8 mouse cellular contexts compared by ENCODE assay signal in genomic region chr14:55592226-55592625, GRCm38 (mm10). TPM values are rescaled to one million over a fixed set of nuclear protein-coding genes. Genes with fewer than 3 reads are reported as not detected.
DNase-seq lines count a peak whose midpoint lies in the region; ATAC-seq and TF ChIP-seq lines count a peak whose summit lies in the region.

No protein-coding gene starts in this region.

- peaks cover 42% of the 10 kb centered on the region for H3K36me3 ChIP-seq in lung, embryonic 14.5 days (ENCODE audit: insufficient read depth)
- H3K36me3 ChIP-seq in hindbrain, postnatal 0 days (ENCODE audit: insufficient read depth, low read length), result peaks cover 30% of the 10 kb centered on the region
- peaks cover 34% of the 10 kb centered on the region for H3K36me3 ChIP-seq in midbrain, embryonic 12.5 days

- 2% methylated on average over 16 of the region's 16 CpGs for WGBS in lung, embryonic 14.5 days
- WGBS in hindbrain, postnatal 0 days, result 7% methylated on average over 16 of the region's 16 CpGs
- 7% methylated on average over 16 of the region's 16 CpGs for WGBS in midbrain, embryonic 12.5 days

- H3K27me3 ChIP-seq in lung, embryonic 14.5 days (ENCODE audit: insufficient read depth, low read length), result no peaks in the 10 kb centered on the region
- no peaks in the 10 kb centered on the region for H3K27me3 ChIP-seq in hindbrain, postnatal 0 days (ENCODE audit: insufficient read depth, low read length)
- H3K27me3 ChIP-seq in midbrain, embryonic 12.5 days, result no peaks in the 10 kb centered on the region

- no peak for TF ChIP-seq CTCF in lung, embryonic 14.5 days (IDR thresholded peaks at IDR 0.05; ENCODE audit: low read depth)
- TF ChIP-seq CTCF in cortical plate, adult 2 months (IDR thresholded peaks at IDR 0.05; ENCODE audit: extremely low read depth, insufficient read depth, low read length), result no peak
- TF ChIP-seq CTCF in hindbrain, postnatal 0 days (IDR thresholded peaks at IDR 0.05; ENCODE audit: low read depth), result no peak

- peak; percentile 17 for DNase-seq in lung, embryonic 14.5 days
- no peak for DNase-seq in lung, postnatal 14 days
- DNase-seq in hindbrain, postnatal 0 days (ENCODE audit: low spot score), result no peak
- no peak for DNase-seq in urinary bladder, postnatal 4 days (ENCODE audit: low spot score in 2 of 2)
- DNase-seq in yolk sac, embryonic 10.5 days (ENCODE audit: low spot score), result no peak
- no peak for DNase-seq in ovary, postnatal 36 days (ENCODE audit: low spot score)

- H3K4me3 ChIP-seq in lung, embryonic 14.5 days (ENCODE audit: low read depth, low read length), result peak overlapping the region; percentile 88
- H3K4me3 ChIP-seq in cortical plate, adult 2 months (ENCODE audit: insufficient read depth, low read length), result peak overlapping the region; percentile 72
- peak overlapping the region; percentile 79 for H3K4me3 ChIP-seq in hindbrain, postnatal 0 days (ENCODE audit: low read length)
- H3K4me3 ChIP-seq in midbrain, embryonic 12.5 days, result peak overlapping the region; percentile 87

- no peaks in the 10 kb centered on the region for H3K9me3 ChIP-seq in lung, embryonic 14.5 days (ENCODE audit: low read depth, low read length)
- no peaks in the 10 kb centered on the region for H3K9me3 ChIP-seq in hindbrain, postnatal 0 days (ENCODE audit: low read length)
- no peaks in the 10 kb centered on the region for H3K9me3 ChIP-seq in midbrain, embryonic 12.5 days

- no peak for ATAC-seq in lung, embryonic 14.5 days (ENCODE audit: insufficient read depth)
- ATAC-seq in hindbrain, postnatal 0 days, result no peak
- no peak for ATAC-seq in midbrain, embryonic 12.5 days (ENCODE audit: low FRiP score, low read depth)

- peaks cover 6% of the 10 kb centered on the region; the same call in 1 of the 2 replicates for H3K4me1 ChIP-seq in lung, embryonic 14.5 days (ENCODE audit: insufficient read depth)
- no peaks in the 10 kb centered on the region; the same call in 1 of the 2 replicates for H3K4me1 ChIP-seq in cortical plate, adult 2 months (ENCODE audit: control insufficient read depth, insufficient read depth, low read length)
- H3K4me1 ChIP-seq in hindbrain, postnatal 0 days (ENCODE audit: insufficient read depth, low read length), result peaks cover 20% of the 10 kb centered on the region
- peaks cover 28% of the 10 kb centered on the region for H3K4me1 ChIP-seq in midbrain, embryonic 12.5 days

- peak overlapping the region; percentile 94; the same call in 1 of the 2 replicates for H3K27ac ChIP-seq in lung, embryonic 14.5 days (ENCODE audit: low read depth)
- no peak overlapping the region for H3K27ac ChIP-seq in cortical plate, adult 2 months (ENCODE audit: insufficient read depth, low read length)
- peak overlapping the region; percentile 96 for H3K27ac ChIP-seq in hindbrain, postnatal 0 days
- peak overlapping the region; percentile 92; the same call in 1 of the 2 replicates for H3K27ac ChIP-seq in midbrain, embryonic 12.5 days (replicated peaks)

- no peak for TF ChIP-seq POLR2A in cortical plate, adult 2 months (IDR thresholded peaks at IDR 0.05; ENCODE audit: extremely low read depth, insufficient read depth, low read length)

- H3K9ac ChIP-seq in lung, embryonic 14.5 days, result peak overlapping the region; percentile 79
- peak overlapping the region; percentile 72 for H3K9ac ChIP-seq in hindbrain, postnatal 0 days (replicated peaks; ENCODE audit: low read length)
- peak overlapping the region; percentile 90 for H3K9ac ChIP-seq in midbrain, embryonic 12.5 days (replicated peaks)

- H3K4me2 ChIP-seq in lung, embryonic 14.5 days, result peak overlapping the region; percentile 94
- H3K4me2 ChIP-seq in hindbrain, postnatal 0 days (ENCODE audit: low read depth, low read length), result peak overlapping the region; percentile 90
- H3K4me2 ChIP-seq in midbrain, embryonic 12.5 days (replicated peaks), result peak overlapping the region; percentile 79

RNA-seq across cellular contexts. Expression of gene Rnf31, which starts 0.7 kb away (rescaled TPM):
- polyA plus RNA-seq in lung, embryonic 14.5 days (2014; fragmentation: Nextera tagmentation; extraction: Ambion mirVana), result 14.4 and 16.9 TPM in 2 replicates
- 22.5 and 24.7 TPM in 2 replicates for polyA plus RNA-seq in cortical plate, adult 2 months (2012; rRNA removed)
- total RNA-seq in hindbrain, postnatal 0 days (2014; rRNA removed), result 23.6 and 25.5 TPM in 2 replicates
- polyA plus RNA-seq in hindbrain, postnatal 0 days (2015; fragmentation: Nextera tagmentation; extraction: Ambion mirVana), result 21.0 and 21.2 TPM in 2 replicates
- 20.0 and 20.5 TPM in 2 replicates for polyA plus RNA-seq in midbrain, embryonic 12.5 days (2016; fragmentation: Nextera tagmentation; extraction: Ambion mirVana)

RNA-seq across cellular contexts. Expression of gene Psme2, which starts 1.3 kb away (rescaled TPM):
- polyA plus RNA-seq in lung, embryonic 14.5 days (2014; fragmentation: Nextera tagmentation; extraction: Ambion mirVana), result 228 and 242 TPM in 2 replicates
- polyA plus RNA-seq in cortical plate, adult 2 months (2012; rRNA removed), result 37.3 and 44.5 TPM in 2 replicates
- 51.9 and 57.6 TPM in 2 replicates for total RNA-seq in hindbrain, postnatal 0 days (2014; rRNA removed)
- polyA plus RNA-seq in hindbrain, postnatal 0 days (2015; fragmentation: Nextera tagmentation; extraction: Ambion mirVana), result 163 and 208 TPM in 2 replicates
- 192 and 215 TPM in 2 replicates for polyA plus RNA-seq in midbrain, embryonic 12.5 days (2016; fragmentation: Nextera tagmentation; extraction: Ambion mirVana)

RNA-seq across cellular contexts. Expression of gene Emc9, which starts 7.1 kb away (rescaled TPM):
- polyA plus RNA-seq in lung, embryonic 14.5 days (2014; fragmentation: Nextera tagmentation; extraction: Ambion mirVana), result 2.1 and 2.4 TPM in 2 replicates
- polyA plus RNA-seq in cortical plate, adult 2 months (2012; rRNA removed), result 51.9 and 55.3 TPM in 2 replicates
- 26.6 and 51.6 TPM in 2 replicates for total RNA-seq in hindbrain, postnatal 0 days (2014; rRNA removed)
- polyA plus RNA-seq in hindbrain, postnatal 0 days (2015; fragmentation: Nextera tagmentation; extraction: Ambion mirVana), result 79.0 and 82.2 TPM in 2 replicates
- polyA plus RNA-seq in midbrain, embryonic 12.5 days (2016; fragmentation: Nextera tagmentation; extraction: Ambion mirVana), result 6.4 and 6.7 TPM in 2 replicates

RNA-seq across cellular contexts. Expression of gene Irf9, which starts 11.1 kb away (rescaled TPM):
- 8.9 and 9.0 TPM in 2 replicates for polyA plus RNA-seq in lung, embryonic 14.5 days (2014; fragmentation: Nextera tagmentation; extraction: Ambion mirVana)
- 18.2 and 21.2 TPM in 2 replicates for polyA plus RNA-seq in cortical plate, adult 2 months (2012; rRNA removed)
- total RNA-seq in hindbrain, postnatal 0 days (2014; rRNA removed), result 14.8 and 18.4 TPM in 2 replicates
- polyA plus RNA-seq in hindbrain, postnatal 0 days (2015; fragmentation: Nextera tagmentation; extraction: Ambion mirVana), result 7.3 and 10.1 TPM in 2 replicates
- polyA plus RNA-seq in midbrain, embryonic 12.5 days (2016; fragmentation: Nextera tagmentation; extraction: Ambion mirVana), result 9.4 and 11.5 TPM in 2 replicates

RNA-seq across cellular contexts. Expression of gene Psme1, which starts 14.3 kb away (rescaled TPM):
- 139 and 142 TPM in 2 replicates for polyA plus RNA-seq in lung, embryonic 14.5 days (2014; fragmentation: Nextera tagmentation; extraction: Ambion mirVana)
- polyA plus RNA-seq in cortical plate, adult 2 months (2012; rRNA removed), result 50.2 and 61.4 TPM in 2 replicates
- 86.5 and 128 TPM in 2 replicates for total RNA-seq in hindbrain, postnatal 0 days (2014; rRNA removed)
- 226 and 244 TPM in 2 replicates for polyA plus RNA-seq in hindbrain, postnatal 0 days (2015; fragmentation: Nextera tagmentation; extraction: Ambion mirVana)
- polyA plus RNA-seq in midbrain, embryonic 12.5 days (2016; fragmentation: Nextera tagmentation; extraction: Ambion mirVana), result 122 and 127 TPM in 2 replicates
